Mouse (Mus musculus): ENCODE measurements at regions not wholly inside any gene's neighbourhood (a gene's known extent, or its start where the extent isn't known, plus 50 kb on each side); places are given as distances from the start of the nearest gene placed in this dataset.

DNA sequence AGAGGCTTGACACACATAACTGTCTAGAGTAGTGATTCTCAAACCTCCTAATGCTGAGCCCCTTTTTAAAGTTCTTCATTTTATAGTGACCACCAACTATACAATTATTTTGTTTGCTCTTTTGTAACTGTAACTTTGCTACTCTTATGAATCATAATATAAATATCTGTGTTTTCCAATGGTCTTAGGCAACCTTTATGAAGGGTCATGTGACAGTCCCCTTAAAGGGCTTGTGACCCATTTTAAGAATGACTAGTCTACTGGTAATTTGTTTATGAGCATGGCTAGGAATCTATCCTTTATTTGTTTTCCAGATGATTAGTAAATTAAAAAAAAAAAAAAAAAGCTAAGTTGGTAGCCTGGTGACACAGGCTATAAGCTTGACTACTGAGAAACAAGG is 539.5 kb upstream of the Atp2b1 start:
- no peak overlapping the region for H3K4me2 ChIP-seq
- no peaks in the 10 kb centered on the region for H3K36me3 ChIP-seq
- H3K9ac ChIP-seq = no peak overlapping the region
- ATAC-seq (ENCODE audit: insufficient read depth, low FRiP score, low read depth) = no peak
- H3K4me1 ChIP-seq = no peaks in the 10 kb centered on the region
- no peak overlapping the region for H3K27ac ChIP-seq
- no peak overlapping the region for H3K4me3 ChIP-seq (replicated peaks)
- no peaks in the 10 kb centered on the region for H3K9me3 ChIP-seq
- no peaks in the 10 kb centered on the region for H3K27me3 ChIP-seq (replicated peaks)

DNA sequence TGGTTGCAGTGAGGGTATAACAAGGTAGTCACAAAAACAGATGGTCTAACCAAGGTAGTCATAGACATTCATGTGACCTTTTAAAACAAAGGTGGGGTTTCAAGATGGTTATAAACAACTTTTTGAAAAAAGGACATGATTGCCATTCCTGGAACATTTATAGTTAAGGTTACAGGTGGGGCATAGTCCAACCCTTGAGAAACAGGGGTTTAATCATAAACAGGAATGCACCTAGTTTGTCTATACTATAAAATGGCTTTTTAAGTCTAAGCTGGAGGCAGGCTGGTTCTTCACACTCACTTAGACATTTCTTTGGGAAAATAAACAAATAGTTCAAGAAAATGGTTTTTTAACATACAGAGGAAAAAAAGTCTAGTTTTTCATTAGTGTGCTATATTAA is 525.7 kb upstream of the Atp2b1 start:
- no peak overlapping the region for H3K27ac ChIP-seq
- ATAC-seq (ENCODE audit: insufficient read depth, low FRiP score, low read depth) = no peak
- no peaks in the 10 kb centered on the region for H3K36me3 ChIP-seq
- H3K9me3 ChIP-seq = no peaks in the 10 kb centered on the region
- H3K4me2 ChIP-seq = no peak overlapping the region
- H3K4me1 ChIP-seq = no peaks in the 10 kb centered on the region
- H3K27me3 ChIP-seq (replicated peaks) = no peaks in the 10 kb centered on the region
- H3K4me3 ChIP-seq (replicated peaks) = no peak overlapping the region
- no peak overlapping the region for H3K9ac ChIP-seq

GRCm38 (mm10) chr10:98399864-98400263 is 514.3 kb upstream of the Atp2b1 start:
- H3K27me3 ChIP-seq (replicated peaks) = no peaks in the 10 kb centered on the region
- H3K9me3 ChIP-seq = no peaks in the 10 kb centered on the region
- no peak overlapping the region for H3K4me3 ChIP-seq (replicated peaks)
- H3K9ac ChIP-seq = no peak overlapping the region
- no peak overlapping the region for H3K4me2 ChIP-seq
- ATAC-seq (ENCODE audit: insufficient read depth, low FRiP score, low read depth) = no peak
- no peaks in the 10 kb centered on the region for H3K36me3 ChIP-seq
- no peaks in the 10 kb centered on the region for H3K4me1 ChIP-seq
- no peak overlapping the region for H3K27ac ChIP-seq
- 73% methylated on average over 1 of the region's 1 CpGs for WGBS

DNA sequence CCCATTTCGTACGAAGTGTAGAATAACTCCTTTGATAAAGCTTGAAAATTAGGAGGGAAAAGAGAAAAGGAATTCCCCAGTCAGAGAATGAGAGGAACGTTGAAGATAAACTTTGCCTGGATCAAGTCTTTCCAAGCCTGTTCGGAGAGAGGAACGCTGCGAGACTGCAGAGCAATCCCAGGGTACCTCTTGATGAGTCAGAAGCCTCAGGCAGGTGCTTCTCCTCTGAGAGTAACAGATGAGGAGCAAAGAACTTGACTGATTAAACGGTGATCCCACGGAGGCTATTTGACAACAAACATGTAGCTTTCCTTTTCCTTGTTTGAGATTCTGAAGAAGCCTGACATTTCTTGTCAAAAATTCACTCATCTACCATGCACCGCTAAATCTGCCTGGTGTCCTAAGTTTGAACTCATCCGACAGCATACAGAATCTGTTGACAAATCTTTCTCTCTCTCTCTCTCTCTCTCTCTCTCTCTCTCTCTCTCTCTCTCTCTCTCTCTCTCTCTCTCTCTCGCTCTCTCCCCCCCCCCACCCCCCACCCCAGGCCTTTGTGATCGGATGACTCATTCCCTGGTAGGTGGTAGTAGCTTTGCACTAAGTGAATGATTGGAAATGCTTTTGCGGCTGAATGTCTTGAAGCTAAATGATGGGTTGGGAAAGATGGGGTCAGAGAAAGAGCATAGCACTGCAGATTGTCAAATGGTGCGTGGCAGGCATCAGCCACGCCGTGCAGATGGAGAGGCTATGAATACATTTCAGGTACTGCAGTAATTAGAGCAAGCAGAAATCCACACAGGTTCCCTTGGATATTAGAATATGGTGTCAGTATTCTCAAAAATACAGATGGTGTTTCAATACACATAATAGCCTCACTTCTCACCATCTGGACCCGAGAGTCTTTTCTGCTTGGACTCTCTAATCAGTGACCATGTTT is 496.1 kb upstream of the Atp2b1 start:
- no peaks in the 10 kb centered on the region for H3K27me3 ChIP-seq (replicated peaks)
- H3K4me2 ChIP-seq = no peak overlapping the region
- no peak overlapping the region for H3K9ac ChIP-seq
- ATAC-seq (ENCODE audit: insufficient read depth, low FRiP score, low read depth) = no peak
- no peaks in the 10 kb centered on the region for H3K9me3 ChIP-seq
- no peaks in the 10 kb centered on the region for H3K4me1 ChIP-seq
- WGBS = 47% methylated on average over 16 of the region's 17 CpGs
- no peaks in the 10 kb centered on the region for H3K36me3 ChIP-seq
- no peak overlapping the region for H3K4me3 ChIP-seq (replicated peaks)
- H3K27ac ChIP-seq = no peak overlapping the region

GRCm38 (mm10) chr10:98424450-98424849 is 489.8 kb upstream of the Atp2b1 start:
- ATAC-seq (ENCODE audit: insufficient read depth, low FRiP score, low read depth) = no peak
- Histone ChIP-seq H3K9me3 (no peaks in the 10 kb centered on the region), H3K27me3 (replicated peaks) (no peaks in the 10 kb centered on the region), H3K27ac (no peak overlapping the region), H3K4me1 (no peaks in the 10 kb centered on the region), H3K9ac (no peak overlapping the region), H3K4me2 (no peak overlapping the region), H3K4me3 (replicated peaks) (no peak overlapping the region), H3K36me3 (no peaks in the 10 kb centered on the region)
- 90% methylated on average over 1 of the region's 1 CpGs for WGBS

- Histone ChIP-seq H3K9me3 (no peaks in the 10 kb centered on the region), H3K4me1 (no peaks in the 10 kb centered on the region), H3K4me3 (replicated peaks) (no peak overlapping the region), H3K4me2 (no peak overlapping the region), H3K36me3 (no peaks in the 10 kb centered on the region), H3K27ac (no peak overlapping the region), H3K9ac (no peak overlapping the region), H3K27me3 (replicated peaks) (no peaks in the 10 kb centered on the region)
- WGBS = 94% methylated on average over 3 of the region's 3 CpGs
- no peak for ATAC-seq (ENCODE audit: insufficient read depth, low FRiP score, low read depth)
Measured at GRCm38 (mm10) chr10:98434974-98435373, 479.2 kb upstream of the Atp2b1 start.

GRCm38 (mm10) chr10:98461538-98461937 is 452.7 kb upstream of the Atp2b1 start:
- Histone ChIP-seq H3K4me3 (replicated peaks) (no peak overlapping the region), H3K27me3 (replicated peaks) (no peaks in the 10 kb centered on the region), H3K9ac (no peak overlapping the region), H3K4me1 (no peaks in the 10 kb centered on the region), H3K4me2 (no peak overlapping the region), H3K36me3 (no peaks in the 10 kb centered on the region), H3K27ac (no peak overlapping the region), H3K9me3 (no peaks in the 10 kb centered on the region)
- WGBS = 82% methylated on average over 2 of the region's 2 CpGs
- no peak for ATAC-seq (ENCODE audit: insufficient read depth, low FRiP score, low read depth)

DNA sequence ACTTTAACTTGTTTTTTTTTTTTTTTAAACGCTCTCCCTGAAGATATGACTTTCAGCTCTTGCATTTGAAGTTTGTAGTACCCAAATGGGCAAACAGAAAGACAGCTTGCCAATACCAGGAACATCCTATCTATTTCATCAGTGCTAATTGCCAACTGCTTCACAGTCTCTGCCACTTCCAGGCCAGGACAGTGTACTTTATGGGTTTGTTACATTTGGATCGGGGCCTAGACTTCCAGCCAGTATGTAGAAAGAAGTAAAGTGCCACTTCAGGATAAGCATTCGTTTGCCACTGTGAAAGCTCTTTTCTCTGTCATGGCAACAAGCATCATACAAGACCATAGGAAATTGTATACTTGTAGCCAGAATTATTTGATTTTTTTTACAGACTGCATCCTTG is 439.6 kb upstream of the Atp2b1 start:
- no peak overlapping the region for H3K4me3 ChIP-seq (replicated peaks)
- H3K9ac ChIP-seq = no peak overlapping the region
- H3K4me2 ChIP-seq = no peak overlapping the region
- no peak overlapping the region for H3K27ac ChIP-seq
- ATAC-seq (ENCODE audit: insufficient read depth, low FRiP score, low read depth) = no peak
- no peaks in the 10 kb centered on the region for H3K27me3 ChIP-seq (replicated peaks)
- no peaks in the 10 kb centered on the region for H3K9me3 ChIP-seq
- no peaks in the 10 kb centered on the region for H3K4me1 ChIP-seq
- H3K36me3 ChIP-seq = no peaks in the 10 kb centered on the region
- WGBS = 78% methylated on average over 3 of the region's 3 CpGs

DNA sequence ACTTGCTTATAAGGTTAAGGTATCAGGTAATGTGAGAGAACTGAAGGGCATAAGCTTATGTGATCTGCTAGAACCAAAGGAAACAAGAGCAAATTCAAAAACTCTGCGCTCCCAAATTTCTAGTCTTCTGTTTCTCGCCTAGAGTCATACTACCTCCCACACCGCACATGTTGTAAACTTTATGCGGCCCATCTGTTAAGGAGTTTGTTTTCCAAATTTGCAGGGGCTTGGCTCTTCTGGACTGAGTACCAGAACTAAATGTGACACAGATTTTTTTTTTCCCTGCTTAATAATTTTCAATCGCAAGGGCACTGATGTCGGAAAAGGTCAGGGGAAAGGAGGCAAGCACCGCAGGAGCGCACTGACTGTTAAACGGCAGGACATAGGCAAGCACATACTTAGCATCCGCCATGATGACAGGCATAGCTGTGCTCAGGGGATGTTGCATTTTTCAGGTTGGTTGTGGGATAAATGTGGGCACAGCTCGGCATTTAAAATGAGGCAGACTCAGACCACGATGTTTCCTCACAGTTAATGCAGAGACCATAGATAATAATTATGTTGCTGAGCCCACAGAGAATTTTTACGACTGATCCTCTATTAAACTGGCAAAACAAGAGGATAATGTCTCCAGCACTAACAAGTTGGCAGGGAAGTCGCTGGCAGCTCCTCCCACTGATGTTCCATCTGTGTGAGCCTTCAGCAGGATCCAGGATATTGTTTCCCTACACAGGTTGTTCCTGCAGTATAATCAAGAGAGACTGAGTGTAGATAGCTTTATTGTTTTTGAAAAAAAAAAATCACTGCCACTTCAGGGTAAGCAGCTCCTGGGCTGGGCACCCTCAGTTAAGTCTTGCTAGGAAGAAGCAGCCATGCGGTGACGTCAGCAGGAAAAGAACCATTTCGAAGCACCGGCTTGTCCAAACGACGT is 428.2 kb upstream of the Atp2b1 start:
- WGBS = 86% methylated on average over 20 of the region's 20 CpGs
- Histone ChIP-seq H3K9me3 (no peaks in the 10 kb centered on the region), H3K4me3 (replicated peaks) (no peak overlapping the region), H3K4me1 (no peaks in the 10 kb centered on the region), H3K27ac (no peak overlapping the region), H3K27me3 (replicated peaks) (no peaks in the 10 kb centered on the region), H3K9ac (no peak overlapping the region), H3K4me2 (no peak overlapping the region), H3K36me3 (no peaks in the 10 kb centered on the region)
- no peak for ATAC-seq (ENCODE audit: insufficient read depth, low FRiP score, low read depth)

DNA sequence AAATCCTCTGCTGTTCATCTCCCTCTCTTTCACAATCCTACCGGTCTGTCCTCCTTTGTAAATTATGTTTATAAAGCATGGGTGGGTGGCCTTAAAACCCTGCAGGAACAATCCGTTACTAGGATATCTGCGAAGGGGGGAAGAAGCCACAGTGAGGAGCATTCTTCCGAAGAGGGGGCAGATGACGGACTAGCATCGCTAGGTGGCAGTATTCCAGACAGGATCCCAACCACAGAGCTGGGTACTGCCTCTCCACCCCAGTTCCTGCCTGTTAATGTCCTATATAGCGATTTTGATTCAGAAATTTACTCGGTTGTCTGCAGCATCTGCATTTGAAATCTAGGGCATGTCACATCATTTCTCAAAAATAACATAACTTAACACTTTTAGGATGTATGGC is 419.9 kb upstream of the Atp2b1 start:
- ATAC-seq (ENCODE audit: insufficient read depth, low FRiP score, low read depth) = no peak
- Histone ChIP-seq H3K27me3 (replicated peaks) (no peaks in the 10 kb centered on the region), H3K9me3 (no peaks in the 10 kb centered on the region), H3K9ac (no peak overlapping the region), H3K27ac (no peak overlapping the region), H3K4me2 (no peak overlapping the region), H3K4me1 (no peaks in the 10 kb centered on the region), H3K4me3 (replicated peaks) (no peak overlapping the region), H3K36me3 (no peaks in the 10 kb centered on the region)
- WGBS = 19% methylated on average over 8 of the region's 8 CpGs

- no peaks in the 10 kb centered on the region for H3K9me3 ChIP-seq
- no peak overlapping the region for H3K9ac ChIP-seq
- ATAC-seq (ENCODE audit: insufficient read depth, low FRiP score, low read depth) = no peak
- H3K4me1 ChIP-seq = no peaks in the 10 kb centered on the region
- no peak overlapping the region for H3K4me2 ChIP-seq
- H3K4me3 ChIP-seq (replicated peaks) = no peak overlapping the region
- H3K27me3 ChIP-seq (replicated peaks) = no peaks in the 10 kb centered on the region
- WGBS = 86% methylated on average over 4 of the region's 4 CpGs
- H3K27ac ChIP-seq = no peak overlapping the region
- H3K36me3 ChIP-seq = no peaks in the 10 kb centered on the region
Measured at GRCm38 (mm10) chr10:98496254-98496653, 418.0 kb upstream of the Atp2b1 start.

DNA sequence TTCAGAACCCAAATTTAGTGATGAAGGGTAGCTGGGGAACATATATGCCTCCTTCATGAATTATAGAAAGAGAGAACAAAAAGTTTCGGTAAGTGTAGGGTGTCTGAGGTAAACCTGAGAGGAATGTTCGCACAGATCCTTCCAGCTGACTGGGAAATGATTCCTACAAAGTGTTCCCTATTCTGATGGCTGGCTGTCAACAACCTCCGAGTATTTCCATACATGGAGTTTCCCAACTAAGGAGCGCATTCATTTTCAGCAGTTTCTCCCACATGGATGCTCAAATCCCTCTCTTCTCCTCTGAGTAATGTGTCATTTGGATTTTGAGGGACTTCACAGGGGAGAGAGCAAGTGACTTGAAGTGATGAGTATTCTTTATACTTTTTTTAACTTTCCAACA is 413.9 kb upstream of the Atp2b1 start:
- Histone ChIP-seq H3K27me3 (replicated peaks) (no peaks in the 10 kb centered on the region), H3K27ac (no peak overlapping the region), H3K9ac (no peak overlapping the region), H3K4me2 (no peak overlapping the region), H3K4me3 (replicated peaks) (no peak overlapping the region), H3K9me3 (no peaks in the 10 kb centered on the region), H3K36me3 (no peaks in the 10 kb centered on the region), H3K4me1 (no peaks in the 10 kb centered on the region)
- WGBS = 90% methylated on average over 4 of the region's 4 CpGs
- ATAC-seq (ENCODE audit: insufficient read depth, low FRiP score, low read depth) = no peak
